Mouse (Mus musculus) midbrain, embryonic 11.5 days (tissue): Measurements from ENCODE around the gene Kcna2. TPM values are rescaled to one million over a fixed set of nuclear protein-coding genes. Genes with fewer than 3 reads are reported as not detected.

ENCODE experiments used
- ATAC-seq: fragments of 200-750 bp; cut with Nextera tagmentation; 2 replicates; pipeline ENCODE4 v1.8.0; 2017; ENCODE audit warnings: moderate TSS enrichment, moderate library complexity; ENCODE audit not compliant: low FRiP score
- DNase-seq: peaks from one replicate; pipeline ENCODE4 v3.0.0; 2015; ENCODE audit warnings: low spot score; ENCODE audit errors: missing footprints
- H3K27ac ChIP-seq: fragments of 300-500 bp; sonication (generic); 2 replicates; pipeline ENCODE4 v1.5.1; 2014; ENCODE audit warnings: low read depth, low read length
- H3K27me3 ChIP-seq: fragments of 300-500 bp; sonication (generic); 2 replicates; pipeline ENCODE4 v1.6.1; 2014; ENCODE audit warnings: mild to moderate bottlenecking, low read length, moderate library complexity, mixed read lengths; ENCODE audit not compliant: control insufficient read depth, insufficient read depth
- H3K36me3 ChIP-seq: fragments of 300-500 bp; sonication (generic); 2 replicates; pipeline ENCODE4 v1.6.1; 2014; ENCODE audit warnings: mild to moderate bottlenecking, low read length, moderate library complexity, mixed read lengths; ENCODE audit not compliant: control insufficient read depth, insufficient read depth
- H3K4me1 ChIP-seq: fragments of 300-500 bp; sonication (generic); 2 replicates; pipeline ENCODE4 v1.6.1; 2014; ENCODE audit warnings: low read length; ENCODE audit not compliant: control insufficient read depth, insufficient read depth
- H3K4me2 ChIP-seq: fragments of 300-500 bp; sonication (generic); 2 replicates; pipeline ENCODE4 v1.6.1; 2014; ENCODE audit warnings: mild to moderate bottlenecking, moderate library complexity
- H3K4me3 ChIP-seq: fragments of 300-500 bp; sonication (generic); 2 replicates; pipeline ENCODE4 v1.5.1; 2014; ENCODE audit warnings: low read depth, low read length
- H3K9ac ChIP-seq: fragments of 300-500 bp; sonication (generic); 2 replicates; pipeline ENCODE4 v1.6.1; 2014; ENCODE audit warnings: low read length
- H3K9me3 ChIP-seq: fragments of 300-500 bp; sonication (generic); 2 replicates; pipeline ENCODE4 v1.6.1; 2016; ENCODE audit warnings: low read length; ENCODE audit not compliant: control insufficient read depth
- WGBS: fragments of 180-500 bp; shearing (Covaris S2); extraction: QIAGEN DNeasy Blood & Tissue Kit; methylation state at CpG from one replicate; pipeline ENCODE4 v1.1.7; 2014; 5-methylcytosine and 5-hydroxymethylcytosine counted together
- polyA plus RNA-seq: library from polyadenylated mRNA; unstranded; fragments of >200 nt; fragmentation: Nextera tagmentation; extraction: Ambion mirVana; gene quantifications from 2 replicates; pipeline ENCODE4 v1.2.1, GENCODE M21; 2014

Kcna2 gene
- polyA plus RNA-seq, 1 experiment from 2014 or later = 0.18 TPM

GRCm38 (mm10) chr3:107129251-107129650 is 28.3 kb downstream of the Kcna2 start:
- ATAC-seq (no peak), DNase-seq (no peak)
- H3K4me2 ChIP-seq = no peak overlapping the region
- WGBS = 69% methylated on average over 2 of the region's 2 CpGs
- H3K36me3 ChIP-seq = no peaks in the 10 kb centered on the region
- H3K9ac ChIP-seq = no peak overlapping the region
- no peak overlapping the region for H3K27ac ChIP-seq
- no peaks in the 10 kb centered on the region for H3K4me1 ChIP-seq
- no peaks in the 10 kb centered on the region for H3K27me3 ChIP-seq
- H3K4me3 ChIP-seq = no peak overlapping the region
- no peaks in the 10 kb centered on the region for H3K9me3 ChIP-seq

GRCm38 (mm10) chr3:107130661-107131326 is 29.8 kb downstream of the Kcna2 start:
- Histone ChIP-seq H3K9ac (no peak overlapping the region), H3K4me2 (no peak overlapping the region), H3K4me1 (no peaks in the 10 kb centered on the region), H3K27ac (no peak overlapping the region), H3K9me3 (no peaks in the 10 kb centered on the region), H3K36me3 (no peaks in the 10 kb centered on the region), H3K27me3 (no peaks in the 10 kb centered on the region), H3K4me3 (no peak overlapping the region)
- ATAC-seq = no peak
- 83% methylated on average over 4 of the region's 4 CpGs for whole genome bisulfite sequencing
- DNase-seq = no peak

- WGBS = 80% methylated on average over 6 of the region's 6 CpGs
- Histone ChIP-seq H3K4me2 (no peak overlapping the region), H3K4me3 (no peak overlapping the region), H3K27me3 (no peaks in the 10 kb centered on the region), H3K36me3 (no peaks in the 10 kb centered on the region), H3K27ac (no peak overlapping the region), H3K9me3 (no peaks in the 10 kb centered on the region), H3K9ac (no peak overlapping the region), H3K4me1 (no peaks in the 10 kb centered on the region)
- DNase-seq (no peak), ATAC-seq (no peak)
Measured at GRCm38 (mm10) chr3:107131846-107132245, 30.9 kb downstream of the Kcna2 start.

GRCm38 (mm10) chr3:107132651-107133050 is 31.7 kb downstream of the Kcna2 start:
- Histone ChIP-seq H3K4me3 (no peak overlapping the region), H3K36me3 (no peaks in the 10 kb centered on the region), H3K4me1 (no peaks in the 10 kb centered on the region), H3K4me2 (no peak overlapping the region), H3K27me3 (no peaks in the 10 kb centered on the region), H3K9me3 (no peaks in the 10 kb centered on the region), H3K9ac (no peak overlapping the region), H3K27ac (no peak overlapping the region)
- WGBS = 90% methylated on average over 6 of the region's 6 CpGs
- DNase-seq = no peak
- peak; percentile 61; the same call in 1 of the 2 replicates for ATAC-seq

GRCm38 (mm10) chr3:107134457-107134856 is 33.5 kb downstream of the Kcna2 start:
- no peak overlapping the region for H3K4me2 ChIP-seq
- no peaks in the 10 kb centered on the region for H3K36me3 ChIP-seq
- H3K9ac ChIP-seq = no peak overlapping the region
- no peaks in the 10 kb centered on the region for H3K27me3 ChIP-seq
- H3K4me3 ChIP-seq = no peak overlapping the region
- no peaks in the 10 kb centered on the region for H3K4me1 ChIP-seq
- no peak overlapping the region for H3K27ac ChIP-seq
- 85% methylated on average over 3 of the region's 3 CpGs for WGBS
- DNase-seq = no peak
- ATAC-seq = no peak
- H3K9me3 ChIP-seq = no peaks in the 10 kb centered on the region

GRCm38 (mm10) chr3:107147126-107147525 is 46.2 kb downstream of the Kcna2 start:
- no peaks in the 10 kb centered on the region for H3K27me3 ChIP-seq
- ATAC-seq = no peak
- WGBS = 79% methylated on average over 7 of the region's 7 CpGs
- H3K4me1 ChIP-seq = no peaks in the 10 kb centered on the region; the same call in none of the 2 replicates
- no peaks in the 10 kb centered on the region for H3K36me3 ChIP-seq
- H3K9me3 ChIP-seq = no peaks in the 10 kb centered on the region
- H3K4me3 ChIP-seq = no peak overlapping the region
- no peak overlapping the region for H3K9ac ChIP-seq
- no peak overlapping the region for H3K27ac ChIP-seq
- DNase-seq = no peak
- H3K4me2 ChIP-seq = no peak overlapping the region

- no peaks in the 10 kb centered on the region for H3K27me3 ChIP-seq
- H3K27ac ChIP-seq = no peak overlapping the region
- H3K4me3 ChIP-seq = no peak overlapping the region
- ATAC-seq (0 out of 2 replicates have a peak, but pooled peaks have one; percentile 38), DNase-seq (no peak)
- no peaks in the 10 kb centered on the region for H3K36me3 ChIP-seq
- no peak overlapping the region for H3K4me2 ChIP-seq
- no peak overlapping the region for H3K9ac ChIP-seq
- H3K4me1 ChIP-seq = no peaks in the 10 kb centered on the region; the same call in none of the 2 replicates
- 75% methylated on average over 3 of the region's 3 CpGs for WGBS
- H3K9me3 ChIP-seq = no peaks in the 10 kb centered on the region
Measured at GRCm38 (mm10) chr3:107149006-107149405, 48.1 kb downstream of the Kcna2 start.

- ATAC-seq (peak; percentile 57; the same call in 1 of the 2 replicates), DNase-seq (no peak)
- no peak overlapping the region for H3K9ac ChIP-seq
- no peaks in the 10 kb centered on the region for H3K36me3 ChIP-seq
- H3K27me3 ChIP-seq = no peaks in the 10 kb centered on the region
- no peak overlapping the region for H3K27ac ChIP-seq
- no peaks in the 10 kb centered on the region; the same call in none of the 2 replicates for H3K4me1 ChIP-seq
- 60% methylated on average over 3 of the region's 3 CpGs for WGBS
- H3K9me3 ChIP-seq = no peaks in the 10 kb centered on the region
- H3K4me2 ChIP-seq = no peak overlapping the region
- H3K4me3 ChIP-seq = no peak overlapping the region
Measured at GRCm38 (mm10) chr3:107150469-107150868, 49.5 kb downstream of the Kcna2 start.

GRCm38 (mm10) chr3:107150872-107151540 is 50.1 kb downstream of the Kcna2 start:
- no peak overlapping the region for H3K27ac ChIP-seq
- no peaks in the 10 kb centered on the region; the same call in none of the 2 replicates for H3K4me1 ChIP-seq
- no peaks in the 10 kb centered on the region for H3K9me3 ChIP-seq
- DNase-seq (no peak), ATAC-seq (peak; percentile 45; the same call in 1 of the 2 replicates)
- 42% methylated on average over 7 of the region's 7 CpGs for WGBS
- H3K9ac ChIP-seq = no peak overlapping the region
- H3K27me3 ChIP-seq = no peaks in the 10 kb centered on the region
- H3K36me3 ChIP-seq = no peaks in the 10 kb centered on the region
- H3K4me2 ChIP-seq = no peak overlapping the region
- H3K4me3 ChIP-seq = no peak overlapping the region
